Mouse (Mus musculus): ENCODE data around the gene Dlx3.

Dlx3 gene

DNA sequence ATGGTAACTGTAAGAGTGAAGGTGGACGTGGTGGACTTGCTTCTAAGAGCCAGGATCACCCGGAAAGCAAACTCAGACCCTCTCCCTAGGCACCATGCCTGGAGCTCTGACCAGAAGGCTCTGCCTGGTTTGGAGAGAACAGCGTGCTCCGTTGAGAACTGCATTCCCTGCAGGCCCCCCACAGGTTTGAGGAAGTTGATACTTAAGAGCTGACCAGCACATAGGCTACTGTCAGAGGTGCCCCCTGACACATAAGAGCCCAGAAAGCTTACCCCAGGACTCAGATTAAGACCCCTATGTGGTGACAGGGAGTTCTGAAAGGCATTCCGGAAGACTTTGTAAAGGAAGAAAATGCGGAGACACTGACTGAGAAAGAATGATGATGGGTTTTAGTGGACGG lies 31.6 kb upstream of the Dlx3 start:
- DNase-seq (ENCODE audit: extremely low spot score, low spot score) = no peak

DNA sequence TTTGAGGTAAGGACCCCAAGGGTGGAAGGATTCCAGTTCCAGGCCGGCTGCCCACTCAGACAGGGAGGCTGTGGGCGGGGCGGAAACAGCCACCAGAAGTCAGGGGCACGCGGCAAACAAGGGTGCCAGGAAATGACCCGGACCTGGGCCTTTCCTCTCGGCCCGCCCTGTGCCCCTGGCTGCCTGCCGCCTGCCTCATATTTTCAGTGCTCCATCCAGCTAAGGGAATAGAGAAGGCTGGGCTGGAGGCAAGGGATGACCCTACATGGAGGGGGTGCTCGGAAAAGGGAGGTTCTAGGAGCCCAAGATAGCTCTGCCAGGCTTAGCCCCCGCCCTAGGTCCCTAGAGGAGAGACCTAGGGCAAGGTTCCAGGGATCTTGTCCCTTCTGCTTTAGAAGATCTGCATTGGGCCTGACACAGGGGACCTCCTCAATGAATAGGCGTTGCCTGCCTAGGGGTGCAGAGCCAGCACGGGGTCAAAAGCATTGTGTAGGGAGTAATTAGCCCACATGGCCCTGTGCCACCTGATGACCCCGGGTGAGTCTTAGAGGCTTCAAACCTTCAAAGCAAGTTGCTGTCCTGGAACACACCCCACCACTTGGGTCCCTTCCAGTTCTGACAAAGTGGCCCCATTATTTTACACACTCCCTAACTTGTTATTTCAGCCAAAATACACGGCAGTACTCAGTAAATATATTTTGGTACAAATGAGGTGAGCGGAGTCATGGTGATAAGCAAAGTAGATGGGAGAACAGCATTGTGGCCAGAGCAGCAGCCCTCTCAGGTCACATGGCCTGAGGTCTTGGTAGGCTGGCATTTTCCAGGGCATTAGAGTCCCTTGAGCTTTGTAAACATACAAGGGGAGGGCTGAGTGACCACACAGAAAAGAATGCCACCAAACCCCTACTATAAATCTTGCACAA lies 30.8 kb upstream of the Dlx3 start:
- no peak for DNase-seq (ENCODE audit: extremely low spot score, low spot score)

DNA sequence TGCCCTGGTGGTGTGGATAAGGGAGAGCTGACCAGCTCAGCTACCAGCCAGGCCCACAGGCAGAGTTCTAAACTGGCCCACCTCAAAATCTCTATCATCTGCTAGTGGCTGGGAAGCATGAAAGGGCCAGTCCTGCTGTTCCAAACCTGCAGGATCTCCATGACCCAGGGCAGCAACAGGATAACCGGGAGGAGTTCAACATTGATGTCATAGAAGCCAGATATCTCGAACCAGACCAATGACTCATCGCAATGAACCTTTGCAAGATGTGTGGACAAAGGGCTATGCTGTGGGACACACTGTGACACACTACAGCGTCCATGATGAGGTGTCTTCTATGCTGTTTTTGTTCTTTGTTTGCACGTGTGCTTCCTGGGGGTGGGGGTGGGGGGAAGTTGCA lies 26.8 kb upstream of the Dlx3 start:
- DNase-seq (ENCODE audit: extremely low spot score, low spot score) = no peak

DNA sequence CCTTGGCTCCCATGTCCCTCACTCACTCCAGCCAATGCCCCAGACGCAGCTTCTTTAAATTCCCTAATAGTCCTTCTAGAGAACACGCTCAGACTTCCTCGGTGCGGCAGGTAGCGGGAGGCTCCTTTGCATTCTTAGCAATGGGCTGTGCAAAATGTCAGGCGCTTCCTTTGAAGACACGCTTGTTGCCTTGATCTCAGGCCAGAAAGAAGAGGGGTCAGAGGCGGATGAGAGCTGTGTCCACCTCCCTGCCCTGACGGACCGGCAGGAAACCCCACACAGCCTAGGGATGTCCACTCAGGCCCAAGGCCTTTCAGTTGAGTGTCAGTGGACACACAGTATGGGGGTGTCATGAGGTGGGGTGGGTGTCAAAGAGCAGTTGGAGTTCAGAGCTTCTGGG lies 24.3 kb upstream of the Dlx3 start:
- no peak for DNase-seq (ENCODE audit: extremely low spot score, low spot score)

DNA sequence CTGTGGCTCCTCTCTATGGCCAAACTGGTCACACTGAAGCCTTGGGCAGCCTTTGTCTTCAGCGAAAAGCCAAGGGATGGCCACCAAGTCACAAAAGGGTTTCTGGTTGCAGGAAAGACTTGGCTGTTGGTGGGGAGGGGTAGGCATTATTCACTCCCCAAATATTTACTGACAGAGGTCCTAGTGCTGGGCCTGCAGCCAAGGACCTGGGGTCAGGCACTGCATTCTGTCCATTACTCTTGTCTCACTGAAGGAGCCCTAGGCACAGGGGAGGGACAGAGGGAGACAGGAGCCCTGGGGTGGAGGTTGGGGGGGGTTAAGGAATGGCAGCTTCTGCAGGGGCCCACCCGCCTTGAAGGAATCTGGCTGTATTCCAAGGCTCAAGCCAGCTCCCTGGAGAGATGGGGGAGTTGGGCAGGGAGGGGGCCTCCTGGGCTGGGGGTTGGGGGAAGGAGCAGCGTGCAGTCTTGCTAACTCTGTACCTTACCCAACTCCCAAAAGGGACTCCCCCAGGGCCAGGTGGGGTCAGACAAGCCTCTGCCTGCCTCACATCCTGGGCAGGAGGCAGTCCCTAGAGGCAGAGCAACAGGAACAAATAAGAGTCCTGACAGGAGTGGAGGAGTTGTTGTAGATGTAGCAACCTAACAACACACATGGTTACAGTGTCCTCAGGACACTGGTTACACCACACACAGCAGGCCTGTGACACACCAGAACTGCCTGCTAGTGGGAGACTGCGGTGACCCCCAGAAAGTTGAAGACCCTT lies 23.1 kb upstream of the Dlx3 start:
- no peak for DNase-seq (ENCODE audit: extremely low spot score, low spot score)

DNA sequence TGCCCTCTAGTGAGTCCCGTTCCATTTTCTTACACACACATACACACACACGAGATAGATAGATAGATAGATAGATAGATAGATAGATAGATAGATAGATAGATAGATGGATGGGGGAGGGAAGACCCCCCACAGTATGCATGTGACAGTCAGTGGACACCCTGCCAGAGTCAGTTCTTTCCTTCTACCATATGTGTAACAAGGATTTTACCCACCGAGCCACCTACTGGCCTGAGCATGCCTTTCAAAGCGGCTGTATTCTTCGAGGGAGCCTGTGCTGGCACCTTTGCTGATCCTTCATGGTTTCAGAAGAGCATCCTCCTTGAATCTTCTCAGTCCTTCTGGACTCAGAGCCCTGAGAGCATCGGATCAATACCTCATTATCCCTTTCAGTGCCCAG lies 22.0 kb upstream of the Dlx3 start:
- no peak for DNase-seq (ENCODE audit: extremely low spot score, low spot score)

DNA sequence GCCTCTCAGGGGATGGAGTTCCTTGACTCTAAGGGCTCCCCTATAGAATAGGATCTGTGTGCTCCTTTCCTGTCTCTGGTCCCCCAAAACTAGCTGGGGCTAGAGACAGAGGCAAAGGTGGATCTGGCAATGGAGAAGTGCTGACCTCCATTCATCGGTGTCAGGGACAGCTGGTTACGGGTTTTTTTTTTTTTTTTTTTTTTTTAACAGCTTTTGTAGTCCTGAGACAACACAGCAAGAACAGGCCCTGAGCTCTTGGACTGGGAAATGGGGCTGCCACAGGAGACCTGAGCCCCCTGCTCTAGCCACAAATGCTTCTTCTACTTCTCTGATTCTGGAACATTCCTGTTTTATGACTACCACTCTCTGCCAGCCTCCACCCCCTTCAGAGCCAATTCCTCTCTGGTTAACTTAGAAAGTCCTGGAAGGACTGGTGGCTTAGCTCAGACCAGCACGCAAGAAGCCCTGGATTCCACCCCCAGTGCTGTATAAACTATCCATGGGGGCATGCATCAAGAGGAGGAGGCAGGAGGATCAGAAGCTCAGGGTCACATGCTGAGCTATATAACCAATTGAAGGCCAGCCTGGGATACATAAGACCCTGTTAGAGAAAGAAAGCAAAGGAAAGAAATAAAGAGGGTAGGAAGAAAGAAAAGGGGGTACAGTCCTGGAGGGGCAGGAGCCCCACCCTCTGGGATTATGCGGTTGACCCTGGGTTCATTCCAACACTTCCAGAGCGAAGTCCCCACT lies 21.4 kb upstream of the Dlx3 start:
- no peak for DNase-seq (ENCODE audit: extremely low spot score, low spot score)

DNA sequence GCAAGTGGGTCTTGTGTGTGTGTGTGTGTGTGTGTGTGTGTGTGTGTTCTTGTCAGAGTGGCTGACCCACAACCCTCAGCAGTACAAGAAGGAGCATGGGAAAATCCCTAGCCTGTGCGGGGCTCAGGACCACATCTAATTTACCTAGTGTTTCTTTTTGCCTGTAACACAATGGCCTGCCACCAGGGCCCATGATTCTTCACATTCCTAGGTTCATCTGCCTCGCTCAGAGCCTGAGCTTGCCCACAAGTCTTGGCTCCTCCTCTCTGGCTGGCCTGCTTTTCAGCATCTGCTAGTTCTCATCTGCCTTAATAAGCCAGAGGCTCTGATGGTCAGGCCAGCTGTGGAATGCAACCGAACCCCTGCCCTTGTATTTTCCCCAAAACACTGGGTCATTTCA lies 19.5 kb upstream of the Dlx3 start:
- no peak for DNase-seq (ENCODE audit: extremely low spot score, low spot score)

DNA sequence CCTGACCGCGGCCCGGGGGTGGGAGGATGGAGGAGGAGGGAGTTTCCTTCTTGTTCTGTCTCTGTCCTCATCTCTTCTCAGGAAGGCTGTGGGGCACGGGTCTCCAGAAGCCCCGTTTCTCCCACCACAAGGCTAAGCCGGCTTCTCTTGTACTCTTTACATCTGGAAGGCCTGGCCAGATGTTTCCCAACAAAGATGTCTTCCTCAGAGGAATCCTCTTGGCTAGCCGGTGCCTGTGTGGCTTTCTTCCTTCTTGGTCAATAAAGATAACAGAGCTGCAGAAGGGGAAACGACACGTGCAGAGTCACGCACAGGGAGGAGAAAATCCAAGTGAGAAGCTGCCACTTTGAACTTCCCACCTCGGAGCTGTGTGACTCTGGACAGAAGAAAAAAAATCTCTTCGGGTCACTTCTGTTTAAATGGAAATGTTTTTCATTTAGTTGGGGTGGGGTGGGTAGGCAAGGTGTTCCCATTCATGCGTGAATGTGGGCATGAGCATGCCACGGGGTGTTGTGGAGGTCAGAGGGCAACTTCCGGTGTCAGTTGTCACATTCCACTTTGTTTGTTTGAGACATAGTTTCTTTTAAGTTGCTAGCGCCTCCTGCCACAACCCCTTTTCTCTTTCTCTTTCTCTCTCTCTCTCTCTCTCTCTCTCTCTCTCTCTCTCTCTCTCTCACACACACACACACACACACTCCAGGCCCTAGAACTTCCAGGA lies 18.7 kb upstream of the Dlx3 start:
- no peak for DNase-seq (ENCODE audit: extremely low spot score, low spot score)

DNA sequence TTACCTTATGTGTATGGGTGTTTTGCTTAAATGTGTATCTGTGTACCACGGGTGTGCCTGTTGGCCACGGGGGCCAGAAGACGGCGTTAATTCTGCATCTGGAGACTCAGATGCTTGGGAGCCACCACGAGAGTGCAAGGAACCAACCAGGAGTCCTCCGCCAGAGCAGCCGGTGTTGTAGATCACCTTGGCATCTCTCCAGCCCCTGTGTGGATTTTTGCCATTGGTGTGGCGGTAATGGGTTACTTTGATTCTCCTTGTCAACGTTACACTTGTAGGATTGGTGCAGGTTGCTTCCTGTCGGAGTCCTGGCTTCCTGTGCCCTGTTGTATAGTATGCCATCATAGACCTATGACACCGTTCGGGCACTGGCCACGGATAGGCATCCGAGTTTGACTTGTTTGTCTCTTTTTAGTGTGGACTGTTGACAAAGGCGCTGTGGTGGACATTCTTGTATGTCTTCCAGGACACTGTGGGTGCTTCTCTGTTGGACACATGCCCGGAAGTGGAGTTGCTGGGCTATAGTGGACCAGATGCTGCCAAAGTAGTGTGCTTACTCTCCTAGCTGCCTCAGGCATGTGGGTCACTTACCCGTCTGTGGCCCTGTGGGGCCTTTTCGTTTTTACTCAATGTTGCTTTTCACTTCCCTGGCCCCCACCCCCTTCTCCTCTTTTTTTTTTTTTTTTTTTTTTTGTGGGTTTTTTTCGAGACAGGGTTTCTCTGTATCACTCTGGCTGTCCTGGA lies 17.6 kb upstream of the Dlx3 start:
- no peak for DNase-seq (ENCODE audit: extremely low spot score, low spot score)

DNA sequence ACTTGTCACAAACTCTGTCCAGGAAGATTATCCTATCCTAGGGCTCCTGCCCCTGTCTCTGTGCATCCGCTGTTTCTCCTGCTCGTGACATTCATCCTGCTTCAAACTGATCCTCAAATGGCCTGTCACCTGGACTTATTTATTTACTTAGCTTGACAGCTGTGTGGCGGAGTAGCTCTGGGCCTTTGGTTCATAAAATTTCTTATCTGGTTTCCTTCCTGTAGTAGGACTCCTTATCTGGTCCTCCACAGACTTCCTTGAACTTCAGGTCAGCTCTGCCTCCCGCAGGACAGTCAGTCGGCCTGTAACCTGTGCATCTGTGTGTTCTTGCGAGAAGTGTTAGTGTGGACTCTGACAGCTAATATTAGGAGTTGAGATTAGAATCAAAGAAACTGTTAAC lies 15.7 kb upstream of the Dlx3 start:
- no peak for DNase-seq (ENCODE audit: extremely low spot score, low spot score)

DNA sequence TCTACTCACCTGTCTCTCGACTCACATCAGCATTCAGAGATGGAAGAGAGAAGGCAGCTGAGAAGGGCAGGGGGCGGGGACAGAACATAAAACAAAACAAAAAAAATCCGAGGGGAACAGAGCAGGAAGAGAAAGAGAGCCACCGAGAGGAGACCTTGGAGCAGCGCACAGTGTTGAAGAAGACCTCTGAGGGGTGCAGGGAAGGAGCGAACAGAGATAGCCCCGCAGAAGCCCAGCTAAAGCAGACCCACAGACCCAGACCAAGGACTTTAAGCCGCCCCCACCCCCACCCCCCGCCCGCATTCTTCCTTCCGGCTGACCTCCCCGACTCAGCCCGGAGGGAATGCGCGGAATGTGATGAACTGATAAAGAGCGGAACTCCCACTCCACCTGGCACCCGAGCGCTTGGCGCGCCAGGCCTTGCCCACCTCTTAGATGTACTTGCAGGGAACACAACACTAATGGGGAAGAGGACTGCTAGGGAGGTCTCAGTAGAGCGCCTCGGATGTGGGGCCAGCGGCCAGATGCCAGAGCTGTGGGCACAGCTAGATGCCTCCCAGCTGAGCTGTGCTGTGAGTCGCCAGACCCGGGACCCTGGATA lies 14.5 kb upstream of the Dlx3 start:
- DNase-seq (ENCODE audit: extremely low spot score, low spot score) = peak; percentile 58

DNA sequence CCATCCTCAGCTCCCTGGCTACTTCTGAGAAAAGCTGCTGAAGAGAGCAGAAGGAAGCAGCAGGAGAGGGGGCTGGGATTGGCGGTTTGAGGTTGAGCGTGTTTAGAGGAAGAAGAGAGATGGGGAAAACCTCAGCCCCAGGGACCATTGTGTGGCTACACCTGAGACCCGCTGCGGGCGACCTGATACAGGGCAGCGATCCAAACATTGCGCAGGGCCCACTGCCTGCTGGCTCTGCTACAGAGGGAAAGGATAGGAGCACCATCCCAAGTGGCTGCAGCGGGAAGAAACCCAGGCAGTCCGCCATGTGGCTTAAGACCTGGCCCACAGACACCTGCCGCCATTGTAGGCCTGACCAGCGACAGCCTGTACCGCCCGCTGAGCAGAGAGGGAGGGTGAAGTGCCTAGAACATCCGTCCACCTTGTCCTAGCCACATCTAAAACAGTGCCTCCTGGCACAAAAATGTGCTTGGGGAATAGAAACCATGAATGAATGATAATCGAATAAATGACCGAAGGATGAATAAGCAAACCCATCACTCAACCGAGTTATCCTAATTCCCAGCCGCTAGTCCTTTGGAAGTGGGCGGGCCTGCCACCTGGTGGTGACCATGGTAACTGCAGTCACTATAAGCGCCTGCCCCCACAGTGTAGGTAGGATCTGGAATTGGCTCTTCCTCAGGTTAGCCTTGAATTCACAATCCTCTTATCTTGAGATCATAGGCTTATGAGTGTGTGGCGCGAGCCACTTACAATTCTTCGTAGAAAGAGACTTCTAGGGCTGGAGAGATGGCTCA lies 13.3 kb upstream of the Dlx3 start:
- DNase-seq (ENCODE audit: extremely low spot score, low spot score) = peak; percentile 79

DNA sequence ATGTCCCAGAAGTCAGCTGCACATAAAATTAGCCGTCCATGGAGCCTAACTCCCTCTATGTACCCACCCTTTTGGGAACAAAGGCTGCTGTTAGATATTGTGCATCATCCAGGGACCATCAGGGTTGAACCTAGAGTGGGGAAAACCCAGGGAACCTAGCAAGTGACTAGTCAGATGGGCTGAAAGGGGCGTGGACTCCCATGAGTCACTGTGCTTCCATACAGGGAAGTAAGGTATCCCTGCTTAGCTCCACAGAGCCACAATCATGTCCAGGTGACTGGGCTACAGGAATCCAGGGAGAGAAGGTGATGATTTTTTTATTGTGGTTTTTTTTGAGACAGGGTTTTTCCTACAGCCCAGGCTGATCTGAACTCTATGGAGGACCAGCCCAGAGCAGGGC lies 10.9 kb upstream of the Dlx3 start:
- no peak for DNase-seq (ENCODE audit: extremely low spot score, low spot score)

DNA sequence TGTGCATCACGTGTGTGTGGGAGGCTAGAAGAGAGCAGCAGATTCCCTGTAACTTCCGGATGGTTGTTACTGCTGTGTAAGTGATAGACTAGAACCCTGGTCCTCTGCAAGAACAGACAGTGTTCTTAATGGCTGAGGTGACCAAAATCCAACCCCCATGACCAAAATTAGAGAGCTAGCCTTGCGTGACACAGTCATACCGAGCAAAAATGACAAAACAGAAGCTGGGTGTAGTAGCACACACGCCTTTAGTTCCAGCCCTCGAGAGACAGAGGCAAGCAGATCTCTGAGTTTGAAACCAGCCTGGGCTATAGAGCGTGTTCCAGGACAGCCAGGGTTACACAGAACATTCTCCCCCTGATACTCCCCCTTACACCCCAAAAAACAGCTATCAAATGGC lies 9.8 kb upstream of the Dlx3 start:
- DNase-seq (ENCODE audit: extremely low spot score, low spot score) = no peak

DNA sequence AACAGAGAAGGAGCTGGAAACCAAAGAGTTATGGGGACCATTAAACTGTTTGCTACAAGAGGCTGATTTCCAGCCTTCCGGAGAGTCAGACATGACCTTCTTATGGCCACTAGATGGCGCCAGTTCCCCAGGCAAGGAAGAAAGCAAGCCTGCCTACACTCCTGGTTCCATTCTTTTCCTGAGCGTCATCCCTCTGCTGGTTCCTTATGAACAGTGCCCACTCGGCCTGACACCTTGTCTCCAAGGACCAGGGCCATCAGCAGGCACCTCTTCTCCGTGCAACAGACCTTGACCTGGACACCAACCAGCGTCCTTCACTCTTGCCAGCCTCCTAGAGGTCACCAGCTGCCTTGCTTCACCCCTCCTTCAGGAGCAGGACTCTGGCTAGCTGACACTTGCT lies 2.9 kb upstream of the Dlx3 start:
- peak; percentile 76 for DNase-seq (ENCODE audit: extremely low spot score, low spot score)

DNA sequence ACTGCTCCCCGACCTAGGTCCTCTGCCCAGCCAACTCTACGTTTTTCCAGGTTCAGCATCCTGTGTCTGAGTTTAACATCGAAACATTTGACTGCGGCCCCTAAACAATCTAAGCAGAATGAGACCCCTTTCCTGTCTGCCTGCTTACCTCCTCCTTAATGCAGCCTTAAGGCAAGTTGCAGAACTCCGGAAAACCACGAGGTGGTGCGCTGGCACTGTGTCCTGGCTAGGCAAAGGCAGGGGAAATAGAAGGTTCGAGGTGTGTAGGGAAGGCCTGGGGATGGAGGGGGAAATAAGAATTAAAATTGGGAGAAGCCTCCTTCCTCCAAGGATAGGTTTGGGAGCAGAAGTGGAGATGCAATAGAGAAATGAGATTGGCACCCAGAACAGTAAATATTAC lies 1.4 kb upstream of the Dlx3 start:
- peak; percentile 69 for DNase-seq (ENCODE audit: extremely low spot score, low spot score)

DNA sequence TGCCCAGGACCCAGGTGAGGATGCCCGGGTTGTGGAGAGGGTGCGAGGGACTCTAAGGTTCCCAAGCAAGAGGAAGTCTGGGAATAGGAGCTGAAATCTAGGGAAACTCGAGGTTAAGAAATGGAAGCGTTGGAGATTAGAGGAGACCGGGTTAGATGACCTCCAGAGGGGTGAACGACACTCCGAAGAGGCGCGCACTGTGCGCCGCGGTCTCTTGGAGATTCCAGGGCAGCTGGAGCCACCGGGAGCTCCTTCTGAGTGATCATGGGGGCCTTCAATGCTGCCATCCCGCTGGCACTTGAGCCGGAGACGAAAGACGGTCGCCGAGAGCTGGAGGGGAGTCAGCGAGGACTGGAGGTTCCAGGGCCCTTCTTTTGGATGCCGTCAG lies 708 bp downstream of the Dlx3 start:
- DNase-seq (ENCODE audit: extremely low spot score, low spot score) = peak; percentile 60

All from neural tube, embryonic 10.5 days (tissue).